Mouse (Mus musculus) embryonic stem cell, embryonic (primary cell): ENCODE results near the gene Supt6.

Source experiments
- CTCF ChIA-PET, 4 experiments: fragments of 300-600 bp in 2 of 4; fragments of 350-600 bp in 2 of 4; sonication (Branson Sonifier 250); formaldehyde crosslinking; loops; one replicate each; lab custom pipeline; 2022; ENCODE audit warnings: inconsistent platforms in 2 of 4; lab: Charles Lee
- POLR2A ChIA-PET, 4 experiments: fragments of 300-600 bp in 2 of 4; fragments of 350-600 bp in 2 of 4; sonication (Branson Sonifier 250); formaldehyde crosslinking; loops; one replicate each; lab custom pipeline; 2022; ENCODE audit warnings: antibody characterized with exemption in 4 of 4, inconsistent platforms in 1 of 4; lab: Charles Lee

Gene Supt6

GRCm38 (mm10) chr11:78247727-78248140, 1.9 kb upstream of the Supt6 start:
- ChIA-PET CTCF (interaction anchor here in 3 of 4 experiments (0.5 to 1.4 kb wide), 7 partner anchors 8 to 361 kb away, joined by 3 to 6 read pairs (median 4); partner anchors contain the start of genes 2610507B11Rik (in 1 of the 3), Nek8 (in 1 of the 3) and Tlcd1 (in 1 of the 3)), POLR2A (interaction anchor here (0.5 to 6.1 kb wide), 77 partner anchors 9 to 1665 kb away, joined by 3 to 92 read pairs (median 5); partner anchors contain the start of genes 2610507B11Rik (in 4 of the 4), Pigs (in 3 of the 4), Rpl23a (in 3 of the 4) and Spag5 (in 2 of the 4))

GRCm38 (mm10) chr11:78247012-78247348, 1.2 kb upstream of the Supt6 start:
- ChIA-PET POLR2A (interaction anchor here in 3 of 4 experiments (0.7 to 6.1 kb wide), 23 partner anchors 9 to 745 kb away, joined by 3 to 92 read pairs (median 7); partner anchors contain the start of genes 2610507B11Rik (in 2 of the 3), Rpl23a (in 2 of the 3), Spag5 (in 2 of the 3) and Fam222b (in 1 of the 3)), CTCF (interaction anchor here in 1 of 4 experiments (1.1 kb wide), 1 partner anchor 71 kb away, joined by 3 read pairs; the partner anchor contains the start of genes Nek8 and Tlcd1)

GRCm38 (mm10) chr11:78246318-78247011, 678 bp upstream of the Supt6 start:
- CTCF ChIA-PET = no interaction called here
- POLR2A ChIA-PET = interaction anchor here in 3 of 4 experiments (0.6 to 6.1 kb wide), 30 partner anchors 9 to 1004 kb away, joined by 3 to 92 read pairs (median 4); partner anchors contain the start of genes 2610507B11Rik (in 2 of the 3), Eral1 (in 2 of the 3), Rpl23a (in 2 of the 3) and Fam222b (in 1 of the 3)

GRCm38 (mm10) chr11:78245261-78245626, 543 bp downstream of the Supt6 start:
- POLR2A ChIA-PET = interaction anchor here in 3 of 4 experiments (0.7 to 6.1 kb wide), 25 partner anchors 8 to 351 kb away, joined by 3 to 92 read pairs (median 3); partner anchors contain the start of genes Rpl23a (in 3 of the 3), 2610507B11Rik (in 1 of the 3), Nek8 (in 1 of the 3) and Pigs (in 1 of the 3)
- CTCF ChIA-PET = interaction anchor here in 2 of 4 experiments (0.7 to 1.1 kb wide), 2 partner anchors 17 to 30 kb away, joined by 3 read pairs; no protein-coding TSS in a partner anchor

- POLR2A ChIA-PET = interaction anchor here in 3 of 4 experiments (0.9 to 1.6 kb wide), 7 partner anchors 9 to 64 kb away, joined by 3 to 6 read pairs (median 4); partner anchors contain the start of gene Rpl23a (in 1 of the 3)
- CTCF ChIA-PET = interaction anchor here in 2 of 4 experiments (0.6 to 0.8 kb wide), 4 partner anchors 22 to 1781 kb away, joined by 3 to 4 read pairs (median 3); no protein-coding TSS in a partner anchor
Observed at GRCm38 (mm10) chr11:78240193-78240857, 5.5 kb downstream of the Supt6 start.

- POLR2A ChIA-PET = no interaction called here
- CTCF ChIA-PET = no interaction called here
Observed at GRCm38 (mm10) chr11:78231518-78231917, 14.3 kb downstream of the Supt6 start.

GRCm38 (mm10) chr11:78223586-78223985, 22.2 kb downstream of the Supt6 start:
- POLR2A ChIA-PET = interaction anchor here in 2 of 4 experiments (1.0 to 2.1 kb wide), 3 partner anchors 13 to 23 kb away, joined by 4 to 11 read pairs (median 7); partner anchors contain the start of gene Supt6 (in 1 of the 2)
- CTCF ChIA-PET = interaction anchor here in 2 of 4 experiments (0.7 kb wide), 2 partner anchors 17 to 39 kb away, joined by 3 read pairs; no protein-coding TSS in a partner anchor

GRCm38 (mm10) chr11:78215709-78216317, 30.0 kb downstream of the Supt6 start:
- CTCF ChIA-PET = interaction anchor here in 2 of 4 experiments (0.6 to 0.8 kb wide), 2 partner anchors 23 to 68 kb away, joined by 3 to 8 read pairs; no protein-coding TSS in a partner anchor
- POLR2A ChIA-PET = interaction anchor here in 3 of 4 experiments (0.6 to 4.6 kb wide), 10 partner anchors 9 to 38 kb away, joined by 3 to 23 read pairs (median 5); partner anchors contain the start of gene Rpl23a (in 2 of the 3)

GRCm38 (mm10) chr11:78213086-78213817, 32.5 kb downstream of the Supt6 start:
- ChIA-PET CTCF (interaction anchor here in 1 of 4 experiments (0.9 kb wide), 1 partner anchor 42 kb away, joined by 3 read pairs; no protein-coding TSS in a partner anchor), POLR2A (interaction anchor here (0.6 to 5.1 kb wide), 28 partner anchors 8 to 116 kb away, joined by 3 to 29 read pairs (median 4); partner anchors contain the start of genes Pigs (in 2 of the 4), Rpl23a (in 2 of the 4), BC030499 (in 1 of the 4) and Sdf2 (in 1 of the 4))

- ChIA-PET CTCF (interaction anchor here in 1 of 4 experiments (0.6 kb wide), 1 partner anchor 480 kb away, joined by 3 read pairs; no protein-coding TSS in a partner anchor), POLR2A (interaction anchor here in 3 of 4 experiments (0.6 to 5.1 kb wide), 14 partner anchors 11 to 190 kb away, joined by 3 to 29 read pairs (median 4); partner anchors contain the start of gene Rpl23a (in 2 of the 3))
Observed at GRCm38 (mm10) chr11:78211513-78211912, 34.3 kb downstream of the Supt6 start.

- ChIA-PET CTCF (interaction anchor here in 2 of 4 experiments (0.6 to 0.9 kb wide), 2 partner anchors 16 to 50 kb away, joined by 3 to 9 read pairs; no protein-coding TSS in a partner anchor), POLR2A (interaction anchor here in 3 of 4 experiments (0.8 to 5.1 kb wide), 11 partner anchors 12 to 82 kb away, joined by 3 to 29 read pairs (median 4); partner anchors contain the start of genes Rpl23a (in 2 of the 3), Nek8 (in 1 of the 3), Rab34 (in 1 of the 3) and Tlcd1 (in 1 of the 3))
Observed at GRCm38 (mm10) chr11:78210615-78211014, 35.2 kb downstream of the Supt6 start.

GRCm38 (mm10) chr11:78209886-78210285, 35.9 kb downstream of the Supt6 start:
- POLR2A ChIA-PET = interaction anchor here (0.6 to 5.1 kb wide), 11 partner anchors 8 to 177 kb away, joined by 3 to 29 read pairs (median 5); partner anchors contain the start of genes Rpl23a (in 2 of the 4), Nek8 (in 1 of the 4), Rab34 (in 1 of the 4) and Tlcd1 (in 1 of the 4)
- CTCF ChIA-PET = interaction anchor here in 2 of 4 experiments (0.6 to 0.9 kb wide), 2 partner anchors 15 to 51 kb away, joined by 3 to 9 read pairs; no protein-coding TSS in a partner anchor

GRCm38 (mm10) chr11:78207190-78207589, 38.6 kb downstream of the Supt6 start:
- CTCF ChIA-PET = interaction anchor here in 2 of 4 experiments (0.6 to 1.4 kb wide), 4 partner anchors 41 to 597 kb away, joined by 3 to 4 read pairs (median 3); no protein-coding TSS in a partner anchor
- POLR2A ChIA-PET = interaction anchor here in 2 of 4 experiments (0.5 to 3.4 kb wide), 24 partner anchors 9 to 273 kb away, joined by 3 to 32 read pairs (median 4); partner anchors contain the start of genes Rpl23a (in 2 of the 2), Sdf2 (in 2 of the 2), Aldoc (in 1 of the 2) and Nek8 (in 1 of the 2)

GRCm38 (mm10) chr11:78205361-78206206, 40.2 kb downstream of the Supt6 start:
- POLR2A ChIA-PET = interaction anchor here (0.6 to 3.4 kb wide), 14 partner anchors 10 to 218 kb away, joined by 3 to 32 read pairs (median 4); partner anchors contain the start of gene Rpl23a (in 1 of the 4)
- CTCF ChIA-PET = interaction anchor here in 1 of 4 experiments (1.6 kb wide), 1 partner anchor 11 kb away, joined by 5 read pairs; no protein-coding TSS in a partner anchor
